8 mouse cellular contexts compared by ENCODE assay signal in the genomic region with DNA sequence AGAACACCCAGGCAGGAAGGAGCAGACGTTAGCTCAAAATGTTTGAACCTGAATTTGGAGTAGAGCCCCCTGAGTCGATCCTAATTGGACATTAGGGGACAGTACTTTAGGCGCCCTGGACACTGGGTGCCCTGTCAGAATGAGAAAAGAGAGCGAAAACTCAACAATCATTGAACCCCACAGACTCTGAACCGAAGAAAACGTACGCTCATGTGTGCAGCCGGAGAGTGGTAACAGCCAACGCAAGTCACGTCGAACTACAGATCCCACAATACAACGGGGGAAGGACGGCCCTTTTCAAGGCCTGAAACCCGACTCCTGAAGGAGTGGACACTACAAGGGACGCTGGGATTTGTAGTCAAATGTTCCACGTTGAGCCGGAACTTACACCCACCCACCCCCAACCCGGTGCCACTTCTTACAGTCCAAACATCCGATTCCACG. TPM values are rescaled to one million over a fixed set of nuclear protein-coding genes. Genes with fewer than 3 reads are reported as not detected.
A peak's percentile ranks its signal among the peaks of the same experiment; 100 is the strongest.
DNase-seq lines count a peak whose midpoint lies in the region; ATAC-seq and TF ChIP-seq lines count a peak whose summit lies in the region.

Gene Fbxo9 (minus strand): TSS at position 270 of the 444 bp plus-strand sequence.
Gene Ick (plus strand): TSS at position 397 of the 444 bp plus-strand sequence.

- no peaks in the 10 kb centered on the region for H3K9me3 ChIP-seq in G1E (replicated peaks)
- no peaks in the 10 kb centered on the region for H3K9me3 ChIP-seq in forebrain, embryonic 16.5 days (ENCODE audit: control insufficient read depth, low read length)
- no peaks in the 10 kb centered on the region for H3K9me3 ChIP-seq in lung, embryonic 14.5 days (ENCODE audit: low read depth, low read length)

- no peak for TF ChIP-seq POLR2A in olfactory bulb, adult 2 months (IDR thresholded peaks at IDR 0.05; ENCODE audit: insufficient read depth, low read depth, low read length)

- intact Hi-C loops in heart, postnatal 36 days (cut with DNase I) = no loop called here

- ATAC-seq in G1E (ENCODE audit: extremely low read depth, insufficient number of reproducible peaks, low FRiP score, poor library complexity, severe bottlenecking) = peak; percentile 74
- ATAC-seq in forebrain, embryonic 16.5 days = peak; percentile 95
- ATAC-seq in lung, embryonic 14.5 days (ENCODE audit: insufficient read depth) = peak; percentile 93

- peak within 1 kb of the TSS; percentile 96 for H3K4me3 ChIP-seq in G1E (ENCODE audit: low read depth, low read length)
- H3K4me3 ChIP-seq in forebrain, embryonic 16.5 days (replicated peaks; ENCODE audit: low read length) = peak within 1 kb of the TSS; percentile 56
- peak within 1 kb of the TSS; percentile 99 for H3K4me3 ChIP-seq in layer of hippocampus, adult 2 months
- H3K4me3 ChIP-seq in lung, embryonic 14.5 days (ENCODE audit: low read depth, low read length) = peak within 1 kb of the TSS; percentile 80
- peak within 1 kb of the TSS; percentile 72 for H3K4me3 ChIP-seq in olfactory bulb, adult 2 months (ENCODE audit: insufficient read depth, low read depth, low read length)

- peaks cover 16% of the 10 kb centered on the region for H3K36me3 ChIP-seq in G1E (replicated peaks)
- H3K36me3 ChIP-seq in forebrain, embryonic 16.5 days (ENCODE audit: control insufficient read depth, insufficient read depth) = no peaks in the 10 kb centered on the region
- 0 out of 2 replicates have a peak, but pooled peaks cover 5% of the 10 kb centered on the region for H3K36me3 ChIP-seq in lung, embryonic 14.5 days (ENCODE audit: insufficient read depth)

- WGBS in forebrain, embryonic 16.5 days = under 1% methylated on average over 20 of the region's 20 CpGs
- WGBS in lung, embryonic 14.5 days = under 1% methylated on average over 20 of the region's 20 CpGs
- WGBS in olfactory bulb, adult 2 months = under 1% methylated on average over 20 of the region's 20 CpGs

- no peak for TF ChIP-seq CTCF in G1E (IDR thresholded peaks at IDR 0.05; ENCODE audit: low read depth, low read length)
- TF ChIP-seq CTCF in layer of hippocampus, adult 2 months (conservative IDR thresholded peaks at IDR 0.05) = no peak
- no peak for TF ChIP-seq CTCF in lung, embryonic 14.5 days (IDR thresholded peaks at IDR 0.05; ENCODE audit: low read depth)
- TF ChIP-seq CTCF in olfactory bulb, adult 2 months (IDR thresholded peaks at IDR 0.05; ENCODE audit: insufficient read depth, low read depth, low read length) = no peak

- H3K27ac ChIP-seq in forebrain, embryonic 16.5 days (ENCODE audit: low read length) = peak within 1 kb of the TSS; percentile 90
- peak within 1 kb of the TSS; percentile 99 for H3K27ac ChIP-seq in layer of hippocampus, adult 2 months
- H3K27ac ChIP-seq in lung, embryonic 14.5 days (ENCODE audit: low read depth) = peak within 1 kb of the TSS; percentile 95
- peak within 1 kb of the TSS; percentile 78 for H3K27ac ChIP-seq in olfactory bulb, adult 2 months (ENCODE audit: insufficient read depth, low read depth, low read length)

- H3K27me3 ChIP-seq in G1E (ENCODE audit: insufficient read depth, low read length) = no peaks in the 10 kb centered on the region
- no peaks in the 10 kb centered on the region for H3K27me3 ChIP-seq in forebrain, embryonic 16.5 days (replicated peaks; ENCODE audit: control insufficient read depth, insufficient read depth, low read length)
- H3K27me3 ChIP-seq in lung, embryonic 14.5 days (ENCODE audit: insufficient read depth, low read length) = no peaks in the 10 kb centered on the region

- peak within 1 kb of the TSS; percentile 92 for H3K9ac ChIP-seq in forebrain, embryonic 16.5 days (replicated peaks; ENCODE audit: low read depth, low read length)
- peak within 1 kb of the TSS; percentile 83 for H3K9ac ChIP-seq in lung, embryonic 14.5 days

- peak; percentile 80 for DNase-seq in G1E (ENCODE audit: low spot score)
- peak; percentile 85 to 96 for DNase-seq in cerebellum, adult 18-20 months
- peak; percentile 81 to 86 for DNase-seq in heart, postnatal 36 days
- DNase-seq in layer of hippocampus, adult 2 months (ENCODE audit: low spot score in 2 of 2) = peak; percentile 88 to 95
- DNase-seq in lung, embryonic 14.5 days = peak; percentile 97
- peak; percentile 95 for DNase-seq in thymus, postnatal 0 days (ENCODE audit: low spot score)

- H3K4me1 ChIP-seq in G1E (ENCODE audit: insufficient read depth, low read depth, low read length) = peaks cover 58% of the 10 kb centered on the region
- peaks cover 12% of the 10 kb centered on the region for H3K4me1 ChIP-seq in forebrain, embryonic 16.5 days (replicated peaks; ENCODE audit: control insufficient read depth, insufficient read depth, low read length)
- H3K4me1 ChIP-seq in lung, embryonic 14.5 days (ENCODE audit: insufficient read depth) = 0 out of 2 replicates have a peak, but pooled peaks cover 5% of the 10 kb centered on the region
- H3K4me1 ChIP-seq in olfactory bulb, adult 2 months (ENCODE audit: control insufficient read depth, insufficient read depth, low read length) = peaks cover 8% of the 10 kb centered on the region; the same call in 1 of the 2 replicates

- peak within 1 kb of the TSS; percentile 94 for H3K4me2 ChIP-seq in forebrain, embryonic 16.5 days (ENCODE audit: low read length)
- H3K4me2 ChIP-seq in lung, embryonic 14.5 days = peak within 1 kb of the TSS; percentile 83

RNA-seq across cellular contexts. Expression of gene Fbxo9, which starts in this region (rescaled TPM):
- total RNA-seq in G1E (2014; fragmentation: Nextera tagmentation) = 115 and 128 TPM in 2 replicates
- 110 and 114 TPM in 2 replicates for total RNA-seq in G1E (2017)
- polyA plus RNA-seq in G1E (2012) = 35.2 and 53.8 TPM in 2 replicates
- 56.9 and 60.2 TPM in 2 replicates for polyA plus RNA-seq in forebrain, embryonic 16.5 days (2015; fragmentation: Nextera tagmentation; extraction: Ambion mirVana)
- 10 to 100 TPM; 49.9 to 52.5 TPM for total RNA-seq in heart, postnatal 36 days (2021)
- total RNA-seq in layer of hippocampus, adult 2 months (2021) = 10 to 100 TPM; 86.6 to 86.7 TPM
- polyA plus RNA-seq in lung, embryonic 14.5 days (2014; fragmentation: Nextera tagmentation; extraction: Ambion mirVana) = 40.5 and 41.8 TPM in 2 replicates
- not detected in 2 replicates for polyA plus RNA-seq in olfactory bulb, adult 2 months (2012; ENCODE audit: insufficient read depth, insufficient read length, low replicate concordance, missing spikeins)
- 53.8 and 60.6 TPM in 2 replicates for polyA plus RNA-seq in thymus, postnatal 0 days (2015; fragmentation: Nextera tagmentation; extraction: Ambion mirVana)

RNA-seq across cellular contexts. Expression of gene Ick, which starts in this region (rescaled TPM):
- total RNA-seq in G1E (2014; fragmentation: Nextera tagmentation) (49.2 and 59.1 TPM in 2 replicates), G1E (2017) (14.9 and 17.1 TPM in 2 replicates)
- polyA plus RNA-seq in G1E (2012) = 18.8 and 20.5 TPM in 2 replicates
- polyA plus RNA-seq in forebrain, embryonic 16.5 days (2015; fragmentation: Nextera tagmentation; extraction: Ambion mirVana) = 39.4 and 40.4 TPM in 2 replicates
- total RNA-seq in heart, postnatal 36 days (2021) = 10 to 100 TPM; 13.7 to 15.3 TPM
- total RNA-seq in layer of hippocampus, adult 2 months (2021) = 10 to 100 TPM; 18.3 to 20.6 TPM
- polyA plus RNA-seq in lung, embryonic 14.5 days (2014; fragmentation: Nextera tagmentation; extraction: Ambion mirVana) = 22.9 and 23.2 TPM in 2 replicates
- not detected in 2 replicates for polyA plus RNA-seq in olfactory bulb, adult 2 months (2012; ENCODE audit: insufficient read depth, insufficient read length, low replicate concordance, missing spikeins)
- polyA plus RNA-seq in thymus, postnatal 0 days (2015; fragmentation: Nextera tagmentation; extraction: Ambion mirVana) = 14.7 and 14.9 TPM in 2 replicates

Comparison
In these comparisons a context has a peak if more than half of its experiments do, and no peak if none do; other contexts are left out.
1. Peak in every context shown above with its lines: DNase-seq, ATAC-seq, H3K4me3 ChIP-seq and H3K27ac ChIP-seq.
2. RNA of gene Fbxo9 (polyA plus RNA-seq): 53.8 to 60.6 TPM in thymus, postnatal 0 days, 56.9 to 60.2 TPM in forebrain, embryonic 16.5 days, 40.5 to 41.8 TPM in lung, embryonic 14.5 days and 35.2 to 53.8 TPM in G1E; not detected in olfactory bulb, adult 2 months; every median in the first group is over 10 times any median in the second.